Mouse (Mus musculus) heart, embryonic 12.5 days (tissue): ENCODE results near the gene Cfap161. TPM values are rescaled to one million over a fixed set of nuclear protein-coding genes. Genes with fewer than 3 reads are reported as not detected.

Experiments
- ATAC-seq: fragments of 200-750 bp; cut with Nextera tagmentation; 2 replicates; pipeline ENCODE4 v1.8.0; 2017; ENCODE audit warnings: moderate TSS enrichment, moderate library complexity; ENCODE audit not compliant: insufficient number of reproducible peaks, low FRiP score
- H3K27ac ChIP-seq: fragments of 300-500 bp; sonication (generic); 2 replicates; pipeline ENCODE4 v1.5.1; 2016; ENCODE audit warnings: mild to moderate bottlenecking, moderate library complexity; ENCODE audit not compliant: poor library complexity, severe bottlenecking
- H3K27me3 ChIP-seq: fragments of 300-500 bp; sonication (generic); replicated peaks from 2 replicates; pipeline ENCODE4 v1.6.1; 2016; ENCODE audit warnings: mild to moderate bottlenecking, moderate library complexity
- H3K36me3 ChIP-seq: fragments of 300-500 bp; sonication (generic); 2 replicates; pipeline ENCODE4 v1.6.1; 2016; ENCODE audit warnings: mild to moderate bottlenecking, moderate library complexity
- H3K4me1 ChIP-seq: fragments of 300-500 bp; sonication (generic); replicated peaks from 2 replicates; pipeline ENCODE4 v1.6.1; 2016; ENCODE audit warnings: mild to moderate bottlenecking
- H3K4me2 ChIP-seq: fragments of 300-500 bp; sonication (generic); 2 replicates; pipeline ENCODE4 v1.6.1; 2016; ENCODE audit warnings: mild to moderate bottlenecking, moderate library complexity
- H3K4me3 ChIP-seq: fragments of 300-500 bp; sonication (generic); 2 replicates; pipeline ENCODE4 v1.5.1; 2016; ENCODE audit warnings: mild to moderate bottlenecking
- H3K9ac ChIP-seq: fragments of 300-500 bp; sonication (generic); 2 replicates; pipeline ENCODE4 v1.6.1; 2016; ENCODE audit warnings: mild to moderate bottlenecking, moderate library complexity
- H3K9me3 ChIP-seq: fragments of 300-500 bp; sonication (generic); replicated peaks from 2 replicates; pipeline ENCODE4 v1.6.1; 2016; ENCODE audit warnings: mild to moderate bottlenecking, moderate library complexity
- WGBS: fragments of 180-500 bp; shearing (Covaris S2); methylation state at CpG from one replicate; pipeline ENCODE4 v1.1.7; 2016; 5-methylcytosine and 5-hydroxymethylcytosine counted together
- polyA plus RNA-seq: library from polyadenylated mRNA; unstranded; fragments of >200 nt; fragmentation: Nextera tagmentation; extraction: Ambion mirVana; gene quantifications from 2 replicates; pipeline ENCODE4 v1.2.1, GENCODE M21; 2016

Cfap161 gene
- polyA plus RNA-seq, 1 experiment from 2014 or later, result 5.6 TPM

- Histone ChIP-seq H3K4me2 (no peak overlapping the region), H3K4me3 (no peak overlapping the region)
- 29% methylated on average over 5 of the region's 5 CpGs for WGBS
Observed at GRCm38 (mm10) chr7:83774721-83775120, 20.0 kb downstream of the Cfap161 start.

GRCm38 (mm10) chr7:83763674-83764073 is 31.0 kb downstream of the Cfap161 start:
- H3K4me2 ChIP-seq, result no peak overlapping the region
- ATAC-seq, result no peak
- 60% methylated on average over 3 of the region's 3 CpGs for WGBS
- no peak overlapping the region for H3K9ac ChIP-seq
- no peak overlapping the region for H3K4me3 ChIP-seq
- no peak overlapping the region for H3K27ac ChIP-seq
- H3K9me3 ChIP-seq, result no peaks in the 10 kb centered on the region
- no peaks in the 10 kb centered on the region for H3K36me3 ChIP-seq
- no peaks in the 10 kb centered on the region for H3K27me3 ChIP-seq
- 0 out of 2 replicates have a peak, but pooled peaks cover 1% of the 10 kb centered on the region for H3K4me1 ChIP-seq

More at GRCm38 (mm10) chr7:83774721-83775120, 20.0 kb downstream of the Cfap161 start:
- no peak overlapping the region for H3K9ac ChIP-seq
- H3K27me3 ChIP-seq, result 0 out of 2 replicates have a peak, but pooled peaks cover 5% of the 10 kb centered on the region
- H3K9me3 ChIP-seq, result no peaks in the 10 kb centered on the region
- H3K27ac ChIP-seq, result no peak overlapping the region
- ATAC-seq, result no peak
- H3K36me3 ChIP-seq, result no peaks in the 10 kb centered on the region
- 0 out of 2 replicates have a peak, but pooled peaks cover under 1% of the 10 kb centered on the region for H3K4me1 ChIP-seq

GRCm38 (mm10) chr7:83762336-83762735 is 32.3 kb downstream of the Cfap161 start:
- WGBS, result 75% methylated on average over 5 of the region's 5 CpGs
- H3K4me1 ChIP-seq, result no peaks in the 10 kb centered on the region

GRCm38 (mm10) chr7:83751055-83751454 is 43.6 kb downstream of the Cfap161 start:
- ATAC-seq, result no peak
- no peak overlapping the region for H3K27ac ChIP-seq
- H3K27me3 ChIP-seq, result no peaks in the 10 kb centered on the region
- H3K4me3 ChIP-seq, result no peak overlapping the region
- no peak overlapping the region for H3K9ac ChIP-seq
- peaks cover 6% of the 10 kb centered on the region for H3K4me1 ChIP-seq
- WGBS, result 55% methylated on average over 1 of the region's 1 CpGs
- H3K36me3 ChIP-seq, result no peaks in the 10 kb centered on the region
- no peaks in the 10 kb centered on the region for H3K9me3 ChIP-seq
- H3K4me2 ChIP-seq, result no peak overlapping the region

More at GRCm38 (mm10) chr7:83762336-83762735, 32.3 kb downstream of the Cfap161 start:
- no peak overlapping the region for H3K4me3 ChIP-seq
- H3K9ac ChIP-seq, result no peak overlapping the region
- ATAC-seq, result no peak
- H3K9me3 ChIP-seq, result no peaks in the 10 kb centered on the region
- H3K27me3 ChIP-seq, result no peaks in the 10 kb centered on the region
- H3K27ac ChIP-seq, result no peak overlapping the region
- no peaks in the 10 kb centered on the region for H3K36me3 ChIP-seq
- no peak overlapping the region for H3K4me2 ChIP-seq

GRCm38 (mm10) chr7:83748405-83748804 is 46.3 kb downstream of the Cfap161 start:
- Histone ChIP-seq H3K9me3 (no peaks in the 10 kb centered on the region), H3K27ac (no peak overlapping the region), H3K4me3 (no peak overlapping the region), H3K9ac (no peak overlapping the region), H3K4me2 (no peak overlapping the region), H3K36me3 (no peaks in the 10 kb centered on the region), H3K4me1 (peaks cover 22% of the 10 kb centered on the region), H3K27me3 (0 out of 2 replicates have a peak, but pooled peaks cover 3% of the 10 kb centered on the region)
- ATAC-seq, result no peak
- WGBS, result 81% methylated on average over 1 of the region's 1 CpGs

- Histone ChIP-seq H3K27me3 (0 out of 2 replicates have a peak, but pooled peaks cover 3% of the 10 kb centered on the region), H3K9me3 (no peaks in the 10 kb centered on the region), H3K9ac (no peak overlapping the region), H3K27ac (no peak overlapping the region), H3K4me3 (peak overlapping the region; percentile 29), H3K4me1 (peaks cover 22% of the 10 kb centered on the region), H3K36me3 (no peaks in the 10 kb centered on the region), H3K4me2 (peak overlapping the region; percentile 66)
- 42% methylated on average over 8 of the region's 8 CpGs for WGBS
- ATAC-seq, result no peak
Observed at GRCm38 (mm10) chr7:83746107-83746687, 48.5 kb downstream of the Cfap161 start.

- peaks cover 24% of the 10 kb centered on the region for H3K4me1 ChIP-seq
- H3K27me3 ChIP-seq, result 0 out of 2 replicates have a peak, but pooled peaks cover 3% of the 10 kb centered on the region
- peak within 1 kb of the TSS; percentile 29 for H3K4me3 ChIP-seq
- peak within 1 kb of the TSS; percentile 66 for H3K4me2 ChIP-seq
- H3K9ac ChIP-seq, result peak within 1 kb of the TSS; percentile 51; the same call in 1 of the 2 replicates
- peak within 1 kb of the TSS; percentile 47; the same call in 1 of the 2 replicates for H3K27ac ChIP-seq
- no peak for ATAC-seq
- 25% methylated on average over 20 of the region's 20 CpGs for WGBS
- no peaks in the 10 kb centered on the region for H3K36me3 ChIP-seq
- H3K9me3 ChIP-seq, result no peaks in the 10 kb centered on the region
Observed at GRCm38 (mm10) chr7:83745413-83746106, 49.1 kb downstream of the Cfap161 start, which contains the start of gene Il16. Gene Il16 (minus strand): TSS chr7:83745726.

- ATAC-seq, result peak; percentile 50; the same call in 1 of the 2 replicates
- Histone ChIP-seq H3K4me1 (peaks cover 29% of the 10 kb centered on the region), H3K27me3 (0 out of 2 replicates have a peak, but pooled peaks cover 3% of the 10 kb centered on the region), H3K9me3 (no peaks in the 10 kb centered on the region), H3K9ac (0 out of 2 replicates have a peak overlapping the region, but pooled peaks have one; percentile 51), H3K4me3 (peak overlapping the region; percentile 29), H3K27ac (peak overlapping the region; percentile 47; the same call in 1 of the 2 replicates), H3K4me2 (peak overlapping the region; percentile 66), H3K36me3 (no peaks in the 10 kb centered on the region)
- 69% methylated on average over 9 of the region's 9 CpGs for WGBS
Observed at GRCm38 (mm10) chr7:83745065-83745412, 49.6 kb downstream of the Cfap161 start.

- H3K4me3 ChIP-seq, result no peak overlapping the region
- H3K4me1 ChIP-seq, result peaks cover 37% of the 10 kb centered on the region
- H3K9me3 ChIP-seq, result no peaks in the 10 kb centered on the region
- H3K36me3 ChIP-seq, result no peaks in the 10 kb centered on the region
- no peak overlapping the region for H3K9ac ChIP-seq
- WGBS, result 80% methylated on average over 4 of the region's 4 CpGs
- 0 out of 2 replicates have a peak, but pooled peaks cover 3% of the 10 kb centered on the region for H3K27me3 ChIP-seq
- H3K4me2 ChIP-seq, result no peak overlapping the region
- no peak overlapping the region for H3K27ac ChIP-seq
- ATAC-seq, result no peak
Observed at GRCm38 (mm10) chr7:83744250-83744649, 50.4 kb downstream of the Cfap161 start.

GRCm38 (mm10) chr7:83742690-83743089 is 52.0 kb downstream of the Cfap161 start:
- Histone ChIP-seq H3K27me3 (0 out of 2 replicates have a peak, but pooled peaks cover 3% of the 10 kb centered on the region), H3K27ac (no peak overlapping the region), H3K36me3 (no peaks in the 10 kb centered on the region), H3K4me2 (no peak overlapping the region), H3K9ac (no peak overlapping the region), H3K4me1 (peaks cover 48% of the 10 kb centered on the region), H3K9me3 (no peaks in the 10 kb centered on the region), H3K4me3 (no peak overlapping the region)
- no peak for ATAC-seq
- WGBS, result 54% methylated on average over 3 of the region's 3 CpGs

- H3K27me3 ChIP-seq, result 0 out of 2 replicates have a peak, but pooled peaks cover 3% of the 10 kb centered on the region
- no peak for ATAC-seq
- H3K27ac ChIP-seq, result no peak overlapping the region
- no peak overlapping the region for H3K4me3 ChIP-seq
- 85% methylated on average over 2 of the region's 2 CpGs for WGBS
- H3K4me2 ChIP-seq, result no peak overlapping the region
- H3K4me1 ChIP-seq, result peaks cover 48% of the 10 kb centered on the region
- H3K36me3 ChIP-seq, result no peaks in the 10 kb centered on the region
- no peaks in the 10 kb centered on the region for H3K9me3 ChIP-seq
- no peak overlapping the region for H3K9ac ChIP-seq
Observed at GRCm38 (mm10) chr7:83742026-83742425, 52.7 kb downstream of the Cfap161 start.
